Mouse (Mus musculus) activated CD4-positive, CD25-positive, alpha-beta regulatory T cell, adult 4 months (primary cell): ENCODE measurements around the gene Lbhd2. TPM values are rescaled to one million over a fixed set of nuclear protein-coding genes. Genes with fewer than 3 reads are reported as not detected.

Source experiments
- ATAC-seq: one replicate; pipeline ENCODE4 v1.8.0; 2017
- polyA plus RNA-seq, 2 experiments: library from polyadenylated mRNA; unstranded; fragments of 100-300 nt; shearing (Covaris generic); gene quantifications; one replicate each; pipeline ENCODE4 v1.2.1; 2017

Gene Lbhd2
- polyA plus RNA-seq, 2 experiments from 2014 or later = not detected

GRCm38 (mm10) chr12:111448931-111449705, 42.5 kb downstream of the Lbhd2 start:
- no peak for ATAC-seq

- ATAC-seq = no peak
Measured at GRCm38 (mm10) chr12:111450359-111450758, 43.8 kb downstream of the Lbhd2 start.

DNA sequence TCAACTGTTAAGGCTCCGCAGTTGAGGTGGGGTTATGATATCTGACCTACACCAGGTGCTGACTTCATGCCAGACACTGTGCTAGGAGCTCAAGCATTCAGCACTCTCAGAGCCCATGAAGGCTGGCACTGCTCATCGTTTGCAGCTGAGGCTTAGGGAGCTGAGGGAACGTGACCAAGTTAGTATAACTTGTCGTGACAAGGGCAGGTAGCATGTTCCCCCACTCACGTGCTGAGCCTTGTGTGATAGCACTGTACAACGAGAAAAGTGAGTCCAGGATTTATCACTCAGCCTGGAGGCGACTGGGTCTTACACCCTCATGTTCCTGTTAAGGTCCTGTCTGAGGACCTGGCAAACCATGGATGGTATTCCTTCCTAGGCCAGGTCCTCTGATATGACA, 45.0 kb downstream of the Lbhd2 start:
- ATAC-seq = no peak

GRCm38 (mm10) chr12:111454021-111454420, 47.4 kb downstream of the Lbhd2 start:
- no peak for ATAC-seq

GRCm38 (mm10) chr12:111454543-111455280, 48.1 kb downstream of the Lbhd2 start:
- no peak for ATAC-seq

DNA sequence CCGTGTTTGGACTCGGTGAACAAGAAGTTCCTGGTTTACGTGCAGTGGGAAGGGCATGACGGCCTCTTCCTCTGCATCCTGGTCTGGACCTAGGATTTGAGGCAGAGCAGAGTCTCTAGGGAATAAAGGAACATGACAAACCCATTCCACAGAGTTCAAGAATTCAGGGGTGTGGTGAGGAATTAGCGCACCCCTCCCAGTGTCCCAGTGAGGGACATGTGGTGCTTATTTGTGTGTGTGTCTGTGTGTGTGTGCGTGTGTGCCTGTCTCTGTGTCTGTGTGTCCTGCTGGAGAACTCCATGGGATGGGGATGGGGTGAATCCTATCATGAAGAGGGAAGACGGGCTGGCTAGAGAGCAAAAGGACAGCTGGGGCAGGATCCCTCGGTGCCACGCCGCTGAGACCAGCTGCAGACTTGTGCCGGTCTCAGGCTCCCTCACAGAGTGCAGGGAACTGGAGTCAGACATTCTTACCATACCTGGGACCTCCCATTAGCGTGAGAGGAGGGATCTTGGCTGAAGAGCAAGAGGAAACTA, 48.8 kb downstream of the Lbhd2 start:
- no peak for ATAC-seq

DNA sequence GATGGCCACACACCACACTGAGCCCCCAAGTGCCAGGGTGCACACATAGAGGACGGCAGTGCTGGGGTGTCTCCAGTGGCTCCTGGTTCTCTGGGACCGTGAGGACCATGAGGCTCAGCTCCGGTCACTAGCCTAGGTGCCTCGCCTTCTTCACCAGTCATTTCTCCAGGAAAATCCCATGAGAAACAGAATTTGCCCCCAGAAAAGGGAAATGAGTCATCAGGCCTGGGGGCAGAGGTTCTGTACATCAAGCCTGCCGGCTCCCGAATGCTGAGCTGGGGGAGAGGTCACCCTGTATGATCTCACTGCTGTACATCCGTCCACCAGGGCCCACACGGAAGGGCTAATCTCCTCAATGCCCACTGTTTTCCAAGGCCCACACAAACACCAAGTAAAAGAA, 49.3 kb downstream of the Lbhd2 start:
- ATAC-seq = no peak

DNA sequence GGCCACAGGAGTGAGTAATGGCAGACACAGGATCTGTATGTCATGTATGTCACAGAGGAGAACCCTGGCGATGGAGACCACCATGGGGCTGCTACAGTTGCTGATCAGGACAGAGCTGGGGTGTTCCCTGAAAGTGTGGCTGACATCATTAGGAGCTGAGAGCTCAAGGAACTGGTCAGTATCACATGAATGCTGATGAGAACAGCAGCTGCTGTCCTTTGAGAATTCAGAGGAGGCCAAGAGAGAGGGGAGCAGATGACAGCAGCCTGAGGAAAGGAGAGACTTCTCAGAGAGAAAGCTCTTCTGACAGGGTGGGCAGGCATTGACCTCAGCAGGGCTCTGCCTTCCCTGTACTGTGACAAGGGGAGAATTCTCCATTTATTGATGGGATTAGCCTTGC, 51.1 kb downstream of the Lbhd2 start:
- no peak for ATAC-seq

Other genes with a start within 250 kb of the Lbhd2 start
- 10 to 100 TPM; 14.4 to 15.5 TPM for gene Traf3, start 240.4 kb upstream of the Lbhd2 start, polyA plus RNA-seq
- 1 to 10 TPM in 1 of 2 experiments, not detected in 1; 2.8 TPM for gene 4930595D18Rik, start 222.3 kb upstream of the Lbhd2 start, polyA plus RNA-seq
- not detected for gene Amn, start 135.7 kb upstream of the Lbhd2 start, polyA plus RNA-seq
- under 1 TPM; 0.25 to 0.27 TPM for gene Cdc42bpb, start 29.1 kb upstream of the Lbhd2 start, polyA plus RNA-seq
- gene Exoc3l4, start 10.2 kb downstream of the Lbhd2 start, polyA plus RNA-seq = not detected
- gene Tnfaip2, start 35.7 kb downstream of the Lbhd2 start, polyA plus RNA-seq = not detected
- not detected for gene Gm266, start 79.0 kb downstream of the Lbhd2 start, polyA plus RNA-seq
- gene Eif5, start 131.2 kb downstream of the Lbhd2 start, polyA plus RNA-seq = 100 to 1,000 TPM; 177 to 194 TPM
- gene Mark3, start 167.7 kb downstream of the Lbhd2 start, polyA plus RNA-seq = 10 to 100 TPM; 29.0 to 31.8 TPM